Mouse (Mus musculus): Measurements from ENCODE around the gene Gm20422.

Gm20422 gene

GRCm38 (mm10) chr8:69793666-69794065, 19.0 kb upstream of the Gm20422 start:
- no peak for DNase-seq (ENCODE audit: low read depth)

DNA sequence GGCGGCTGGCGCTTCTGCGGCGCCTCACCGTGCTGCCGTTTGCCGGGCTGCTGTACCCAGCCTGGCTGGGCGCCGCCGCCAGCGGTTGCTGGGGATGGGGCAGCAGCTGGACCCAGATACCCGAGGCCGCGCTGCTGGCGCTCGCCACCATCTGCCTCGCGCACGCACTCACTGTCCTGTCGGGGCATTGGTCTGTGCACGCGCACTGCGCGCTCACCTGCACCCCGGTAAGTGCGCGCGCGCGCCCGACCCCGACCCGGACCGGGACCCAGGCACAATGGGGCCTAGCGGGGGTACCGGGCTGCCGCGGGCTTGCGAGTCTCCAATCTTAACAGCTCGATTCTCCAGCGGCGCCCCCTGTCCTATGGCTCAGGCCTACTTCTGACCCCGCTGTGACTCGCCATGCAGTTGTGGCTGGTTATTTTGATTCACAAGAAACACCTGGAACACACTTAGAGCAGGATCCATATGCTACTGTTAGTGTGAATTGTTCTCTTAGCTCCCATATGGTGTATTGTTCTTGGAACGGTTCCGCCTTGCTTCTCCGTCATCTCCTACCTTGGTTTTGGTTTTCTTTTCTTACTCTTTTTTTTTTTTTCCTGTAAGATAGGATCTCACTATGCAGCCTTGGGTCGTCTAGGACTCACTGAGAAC, 16.9 kb upstream of the Gm20422 start:
- no peak for DNase-seq (ENCODE audit: low read depth)

DNA sequence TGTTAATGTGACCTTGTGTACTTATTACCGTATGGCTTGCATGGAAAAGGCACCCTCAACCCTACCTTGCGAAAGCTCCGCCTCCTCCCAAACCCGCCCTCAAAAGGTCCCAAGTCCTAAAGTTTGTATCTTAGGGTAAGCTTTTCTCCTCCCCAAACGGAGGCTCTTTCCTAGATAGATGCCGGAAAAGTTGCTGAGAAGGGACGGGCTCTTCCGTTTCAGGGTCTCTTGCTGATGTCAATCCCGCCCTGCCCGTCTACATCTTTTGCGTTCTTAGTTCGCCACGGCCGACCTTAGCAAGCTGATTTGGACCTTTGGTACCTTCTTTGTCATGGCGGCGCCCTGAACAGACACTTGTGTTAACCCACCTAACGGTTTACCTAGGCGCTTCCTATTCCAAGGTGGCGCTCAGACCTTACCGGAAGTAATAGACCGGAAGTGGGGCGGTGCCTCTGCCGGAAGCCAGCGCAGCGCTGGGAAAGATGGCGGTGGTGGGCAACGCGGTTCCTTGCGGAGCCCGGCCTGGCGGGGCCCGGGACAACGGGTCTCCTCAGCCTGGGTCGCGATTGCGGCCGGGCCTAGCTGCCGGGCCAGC, 16.2 kb upstream of the Gm20422 start, which contains the start of the genes Atp13a1 and Zfp866:
Atp13a1 (plus strand) TSS at position 391 of the 595 bp plus-strand sequence.
Zfp866 (minus strand) TSS at position 406 of the 595 bp plus-strand sequence.
- DNase-seq (ENCODE audit: low read depth), result peak; percentile 54

DNA sequence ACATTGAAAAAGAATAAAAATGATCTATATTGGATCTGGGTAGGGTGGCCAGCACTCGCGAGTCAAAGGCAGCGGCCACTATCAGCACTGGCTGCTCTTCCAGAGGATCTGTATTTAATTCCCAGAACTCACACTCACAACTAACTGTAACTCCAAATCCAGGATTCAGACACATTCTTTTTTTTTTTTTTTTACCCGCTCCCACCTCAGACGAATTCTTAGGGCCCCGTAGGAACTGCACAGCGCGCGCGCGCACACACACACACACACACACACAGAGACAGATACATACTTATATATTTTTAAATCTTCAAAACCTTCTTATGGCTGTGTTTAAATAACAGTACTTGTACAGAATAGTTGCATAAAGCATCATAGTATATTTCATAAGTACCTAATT, 15.7 kb upstream of the Gm20422 start:
- DNase-seq (ENCODE audit: low read depth), result no peak

- no peak for DNase-seq (ENCODE audit: low read depth)
Observed at GRCm38 (mm10) chr8:69789731-69790130, 15.0 kb upstream of the Gm20422 start.

- no peak for DNase-seq (ENCODE audit: low read depth)
Observed at GRCm38 (mm10) chr8:69789105-69789504, 14.4 kb upstream of the Gm20422 start.

DNA sequence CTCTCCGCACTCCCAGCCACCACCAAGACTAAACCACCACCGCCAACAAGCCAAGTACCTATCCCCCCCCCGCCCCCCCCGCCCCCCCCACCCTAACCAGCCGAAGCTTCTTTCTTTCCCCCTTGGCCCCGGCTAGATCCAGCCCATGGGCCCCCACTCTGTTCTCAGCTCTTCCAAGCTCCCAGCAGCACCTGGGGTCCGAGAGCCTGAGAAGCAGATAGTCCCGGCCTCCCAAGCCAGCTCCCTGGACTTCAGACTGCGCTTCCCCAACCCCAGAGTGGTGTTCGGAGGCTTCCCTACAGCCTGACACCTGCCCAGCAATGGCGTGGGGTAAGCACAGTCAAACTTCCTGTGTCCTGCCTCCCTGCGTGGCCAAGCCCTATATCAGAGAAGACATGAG, 2.4 kb upstream of the Gm20422 start:
- DNase-seq (ENCODE audit: low read depth), result no peak

GRCm38 (mm10) chr8:69775149-69775534, 456 bp upstream of the Gm20422 start:
- no peak for DNase-seq (ENCODE audit: low read depth)

DNA sequence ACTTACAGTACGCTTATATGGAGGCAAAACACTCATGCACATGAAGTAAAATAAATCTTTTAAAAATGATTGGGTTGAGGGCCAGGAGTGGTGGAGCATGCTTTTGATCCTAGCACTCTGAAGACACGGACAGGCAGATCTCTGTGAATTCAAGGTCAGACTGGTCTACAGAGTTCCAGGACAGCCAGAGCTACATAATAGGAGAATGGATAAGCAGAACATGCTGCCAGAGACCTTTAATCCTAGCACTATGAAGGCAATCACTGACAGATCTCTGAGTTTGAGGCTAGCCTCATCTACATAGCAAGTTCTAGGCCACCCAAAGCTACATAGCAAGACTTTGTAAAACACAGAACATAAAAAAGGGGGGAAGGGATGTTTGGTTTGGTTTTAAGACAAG, 2.6 kb downstream of the Gm20422 start:
- DNase-seq (ENCODE audit: low read depth), result no peak

- DNase-seq (ENCODE audit: low read depth), result no peak
Observed at GRCm38 (mm10) chr8:69771221-69771620, 3.5 kb downstream of the Gm20422 start.

DNA sequence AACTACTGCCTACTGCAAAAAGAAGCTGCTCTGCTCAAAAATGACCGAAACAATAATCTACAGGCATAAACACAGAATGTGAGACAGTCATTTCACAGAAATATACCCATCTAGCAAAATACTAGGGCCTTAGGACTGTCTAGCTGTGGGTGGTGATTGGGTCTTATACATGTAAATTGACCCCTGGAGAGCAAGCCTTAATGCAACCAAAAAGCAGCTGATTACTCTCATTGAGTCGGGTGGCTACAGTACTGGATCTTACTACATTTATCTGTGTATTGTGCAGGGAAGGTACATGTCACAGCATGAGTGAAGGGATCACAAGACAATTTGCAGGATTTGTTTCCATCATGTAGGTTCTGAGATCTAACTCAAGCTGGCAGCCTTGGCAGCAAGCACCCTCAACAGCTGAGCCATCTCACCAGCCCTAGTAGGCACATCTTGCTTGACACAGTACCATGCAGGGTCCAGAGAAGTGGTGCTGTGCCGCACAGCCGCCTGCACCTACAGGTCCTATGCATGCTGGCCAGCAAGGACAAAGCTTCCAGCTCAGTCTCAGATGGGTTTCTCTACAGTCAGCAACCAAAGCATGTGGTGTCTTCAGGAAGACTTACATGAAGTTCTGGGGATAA, 12.8 kb downstream of the Gm20422 start:
- no peak for DNase-seq (ENCODE audit: low read depth)

- no peak for DNase-seq (ENCODE audit: low read depth)
Observed at GRCm38 (mm10) chr8:69758316-69758715, 16.4 kb downstream of the Gm20422 start.

DNA sequence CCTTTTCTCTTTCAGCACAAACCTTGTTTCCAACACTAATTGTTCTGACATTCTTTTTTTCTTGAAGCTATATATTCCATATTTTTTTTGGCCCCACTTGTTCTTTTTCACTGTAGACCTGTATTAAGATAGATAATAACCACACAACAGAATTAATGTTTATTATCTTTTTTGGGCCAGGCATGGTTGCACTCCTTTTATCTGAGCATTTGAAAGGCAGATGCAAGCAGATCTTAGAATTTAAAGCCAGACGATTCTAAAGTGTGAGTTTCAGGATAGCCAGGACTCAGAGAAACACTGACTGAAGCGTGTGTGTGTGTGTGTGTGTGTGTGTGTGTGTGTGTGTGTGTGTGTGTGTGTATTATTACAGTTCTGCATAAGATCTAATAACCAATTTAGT, 22.2 kb downstream of the Gm20422 start:
- DNase-seq (ENCODE audit: low read depth), result no peak

DNA sequence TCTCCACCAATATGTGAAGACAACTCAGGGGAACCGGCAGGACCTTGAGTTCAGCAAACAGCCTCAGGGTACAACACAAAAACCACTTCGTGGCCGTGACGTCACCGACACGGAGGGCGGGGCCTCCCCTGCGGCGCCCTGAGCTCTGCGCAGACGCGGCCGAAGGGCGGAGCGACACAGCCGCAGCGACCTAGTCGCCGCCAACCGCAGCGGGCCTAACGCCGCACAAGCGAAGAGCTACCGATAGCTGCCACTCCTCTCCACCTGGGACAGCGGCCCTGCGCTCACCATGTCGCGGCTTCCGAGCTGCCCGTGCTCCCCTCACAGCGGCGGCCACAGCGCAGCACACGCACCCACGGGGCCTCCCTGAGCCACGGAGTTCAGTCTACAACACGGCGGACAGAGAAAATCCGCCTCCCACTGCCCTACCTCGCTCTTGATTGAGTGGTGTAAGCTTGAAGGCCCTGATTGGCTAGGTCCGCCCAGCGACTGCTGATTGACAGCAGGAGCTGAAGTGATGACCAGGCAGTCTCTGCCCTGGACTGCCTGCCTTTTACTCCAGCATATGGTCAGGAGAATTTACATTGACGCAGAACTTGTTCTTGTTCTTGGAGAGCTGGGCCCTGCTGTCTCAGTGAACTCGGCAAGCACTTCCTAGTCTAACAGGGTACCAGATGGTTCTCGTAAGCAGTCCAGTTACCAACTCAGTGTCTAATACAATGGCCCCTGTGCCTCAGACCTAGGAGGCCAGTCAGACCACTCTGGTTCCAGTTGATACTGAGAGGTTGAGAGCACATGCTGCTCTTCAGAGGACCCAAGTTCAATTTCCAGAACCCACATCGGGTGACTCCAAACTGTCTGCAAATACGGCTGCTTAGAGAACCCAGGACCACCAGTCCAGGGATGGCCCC, 24.9 kb downstream of the Gm20422 start, which contains the start of gene Zfp963:
Zfp963 (minus strand) TSS at position 427 of the 911 bp plus-strand sequence.
- peak; percentile 92 for DNase-seq (ENCODE audit: low read depth)

DNA sequence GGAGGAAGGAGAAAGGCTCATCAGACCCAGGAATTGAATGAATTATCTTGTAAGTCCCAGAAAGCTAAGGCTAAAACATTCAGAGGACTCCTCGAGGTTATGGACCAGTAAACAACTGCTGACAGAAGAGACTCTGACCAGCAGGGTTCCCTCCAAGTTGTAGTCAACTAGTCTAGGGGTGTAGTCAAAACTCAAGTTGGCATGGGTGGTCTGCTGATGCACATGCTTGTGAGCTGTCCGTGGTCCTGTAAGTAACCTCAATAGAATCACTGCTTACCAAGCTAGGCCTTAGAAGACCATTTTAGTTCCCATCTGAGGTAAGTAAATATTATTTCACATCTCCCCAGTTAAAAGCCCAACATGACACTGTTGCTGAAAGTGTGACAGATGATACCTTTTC, 33.5 kb downstream of the Gm20422 start:
- DNase-seq (ENCODE audit: low read depth), result no peak

GRCm38 (mm10) chr8:69740763-69741162, 33.9 kb downstream of the Gm20422 start:
- DNase-seq (ENCODE audit: low read depth), result no peak

- DNase-seq (ENCODE audit: low read depth), result no peak
Observed at GRCm38 (mm10) chr8:69735495-69735894, 39.2 kb downstream of the Gm20422 start.

DNA sequence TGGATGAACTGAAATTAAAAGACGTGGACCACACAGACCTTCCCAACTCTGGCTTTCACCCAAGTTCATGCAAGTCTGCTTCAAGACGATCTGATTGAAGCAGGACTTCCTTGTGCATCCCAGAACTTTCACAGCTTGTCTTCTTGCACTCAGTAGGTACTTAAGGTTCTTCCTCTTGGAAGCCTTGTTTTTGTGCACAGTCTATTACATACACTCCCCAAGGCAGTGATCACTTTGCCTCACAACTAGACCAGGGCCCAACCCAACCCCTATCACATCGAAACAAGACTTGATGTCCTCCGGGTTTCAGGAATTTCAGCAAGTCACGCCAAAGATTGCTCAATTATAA, 57.5 kb downstream of the Gm20422 start:
- DNase-seq (ENCODE audit: low read depth), result no peak

- DNase-seq (ENCODE audit: low read depth), result peak; percentile 100
Observed at GRCm38 (mm10) chr8:69716403-69717231, 58.1 kb downstream of the Gm20422 start.

DNA sequence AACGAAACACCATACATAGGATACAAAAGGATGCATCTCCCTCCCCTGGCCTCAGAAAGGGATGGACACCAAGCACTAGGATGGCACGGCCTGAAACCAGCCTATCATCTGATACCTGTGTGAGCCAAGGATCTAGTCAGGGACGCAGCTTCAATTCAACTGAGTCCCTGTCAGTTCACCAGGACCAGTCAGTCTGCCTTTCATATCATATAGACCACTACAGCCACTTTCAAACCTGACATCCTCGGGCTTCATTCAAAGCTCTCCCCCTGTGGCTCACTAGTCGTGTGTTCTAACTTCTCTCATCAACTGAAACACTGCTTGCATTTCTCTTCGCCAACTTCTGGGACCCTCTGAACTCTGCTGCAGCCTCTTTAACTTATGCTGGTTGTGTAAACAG, 59.3 kb downstream of the Gm20422 start:
- no peak for DNase-seq (ENCODE audit: low read depth)

- no peak for DNase-seq (ENCODE audit: low read depth)
Observed at GRCm38 (mm10) chr8:69713516-69713915, 61.2 kb downstream of the Gm20422 start.

Measured in fibroblast of lung, adult 2 months (primary cell).